Mouse (Mus musculus) heart, embryonic 12.5 days (tissue): Measurements from ENCODE around the gene P3h3. TPM values are rescaled to one million over a fixed set of nuclear protein-coding genes. Genes with fewer than 3 reads are reported as not detected.

ENCODE experiments used
- polyA plus RNA-seq: library from polyadenylated mRNA; unstranded; fragments of >200 nt; fragmentation: Nextera tagmentation; extraction: Ambion mirVana; gene quantifications from 2 replicates; pipeline ENCODE4 v1.2.1, GENCODE M21; 2016

The P3h3 gene
- polyA plus RNA-seq, 1 experiment from 2014 or later = 21.9 TPM

Other genes starting within 250 kb of the P3h3 start
- not detected in 2 replicates for gene C1s2, start 221.7 kb downstream of the P3h3 start, polyA plus RNA-seq
- gene Lpcat3, start 194.7 kb downstream of the P3h3 start, polyA plus RNA-seq = 37.4 and 40.0 TPM in 2 replicates
- gene Emg1, start 145.6 kb downstream of the P3h3 start, polyA plus RNA-seq = 105 and 107 TPM in 2 replicates
- gene Phb2, start 145.4 kb downstream of the P3h3 start, polyA plus RNA-seq = 345 and 349 TPM in 2 replicates
- gene Ptpn6, start 119.0 kb downstream of the P3h3 start, polyA plus RNA-seq = 4.4 and 4.9 TPM in 2 replicates
- gene Grcc10, start 116.4 kb downstream of the P3h3 start, polyA plus RNA-seq = 352 and 365 TPM in 2 replicates
- gene Gm45234, start 101.7 kb downstream of the P3h3 start, polyA plus RNA-seq = not detected in 2 replicates
- 9.5 and 10.2 TPM in 2 replicates for gene Atn1, start 101.2 kb downstream of the P3h3 start, polyA plus RNA-seq
- gene Eno2, start 88.1 kb downstream of the P3h3 start, polyA plus RNA-seq = 6.0 and 6.4 TPM in 2 replicates
- 0.55 TPM in 1 of 2 replicates, not detected in the other for gene Lrrc23, start 78.0 kb downstream of the P3h3 start, polyA plus RNA-seq
- 8.7 and 9.1 TPM in 2 replicates for gene Spsb2, start 49.1 kb downstream of the P3h3 start, polyA plus RNA-seq
- gene Tpi1, start 43.5 kb downstream of the P3h3 start, polyA plus RNA-seq = 1,356 and 1,406 TPM in 2 replicates
- 119 and 121 TPM in 2 replicates for gene Usp5, start 28.3 kb downstream of the P3h3 start, polyA plus RNA-seq
- 105 and 121 TPM in 2 replicates for gene Cdca3, start 28.2 kb downstream of the P3h3 start, polyA plus RNA-seq
- gene Gnb3, start 17.5 kb downstream of the P3h3 start, polyA plus RNA-seq = 6.4 and 7.8 TPM in 2 replicates
- gene Gpr162, start 6.2 kb upstream of the P3h3 start, polyA plus RNA-seq = 1.9 and 2.2 TPM in 2 replicates
- gene Cd4, start 30.5 kb upstream of the P3h3 start, polyA plus RNA-seq = not detected in 2 replicates
- gene Lag3, start 54.0 kb upstream of the P3h3 start, polyA plus RNA-seq = 1.4 and 1.5 TPM in 2 replicates
- gene Ptms, start 62.4 kb upstream of the P3h3 start, polyA plus RNA-seq = 233 and 243 TPM in 2 replicates
- gene Mlf2, start 73.6 kb upstream of the P3h3 start, polyA plus RNA-seq = 357 and 358 TPM in 2 replicates
- gene Cops7a, start 107.8 kb upstream of the P3h3 start, polyA plus RNA-seq = 148 and 149 TPM in 2 replicates
- 0.39 and 0.45 TPM in 2 replicates for gene Pianp, start 138.9 kb upstream of the P3h3 start, polyA plus RNA-seq
- gene Zfp384, start 151.4 kb upstream of the P3h3 start, polyA plus RNA-seq = 12.2 and 13.6 TPM in 2 replicates
- gene Ing4, start 182.0 kb upstream of the P3h3 start, polyA plus RNA-seq = 76.7 and 81.8 TPM in 2 replicates
- 5.1 and 6.9 TPM in 2 replicates for gene Acrbp, start 191.9 kb upstream of the P3h3 start, polyA plus RNA-seq
- 0.24 and 0.31 TPM in 2 replicates for gene Lpar5, start 210.2 kb upstream of the P3h3 start, polyA plus RNA-seq
- gene Chd4, start 238.2 kb upstream of the P3h3 start, polyA plus RNA-seq = 76.2 and 77.3 TPM in 2 replicates